Mouse (Mus musculus): ENCODE data around the gene Pqbp1.

Gene Pqbp1

DNA sequence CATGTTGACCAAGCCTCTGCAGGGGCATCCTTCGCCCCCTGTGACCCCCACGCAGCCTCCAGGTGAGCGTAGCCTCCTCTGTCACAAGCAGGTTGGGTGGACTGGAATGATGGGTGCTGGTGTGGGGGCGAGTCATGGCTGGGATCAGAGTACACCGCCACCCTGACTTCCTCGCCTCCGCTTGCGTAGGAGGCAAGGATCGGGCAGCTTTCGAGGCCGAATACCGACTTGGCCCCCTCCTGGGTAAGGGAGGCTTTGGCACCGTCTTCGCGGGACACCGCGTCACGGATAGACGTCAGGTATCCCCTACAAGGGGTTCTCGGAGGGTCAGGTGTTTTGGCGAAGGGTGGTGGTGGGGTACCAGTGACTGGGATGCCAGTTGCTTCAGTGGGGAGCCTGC, 20.6 kb downstream of the Pqbp1 start:
- DNase-seq (ENCODE audit: low read depth) = peak; percentile 63

DNA sequence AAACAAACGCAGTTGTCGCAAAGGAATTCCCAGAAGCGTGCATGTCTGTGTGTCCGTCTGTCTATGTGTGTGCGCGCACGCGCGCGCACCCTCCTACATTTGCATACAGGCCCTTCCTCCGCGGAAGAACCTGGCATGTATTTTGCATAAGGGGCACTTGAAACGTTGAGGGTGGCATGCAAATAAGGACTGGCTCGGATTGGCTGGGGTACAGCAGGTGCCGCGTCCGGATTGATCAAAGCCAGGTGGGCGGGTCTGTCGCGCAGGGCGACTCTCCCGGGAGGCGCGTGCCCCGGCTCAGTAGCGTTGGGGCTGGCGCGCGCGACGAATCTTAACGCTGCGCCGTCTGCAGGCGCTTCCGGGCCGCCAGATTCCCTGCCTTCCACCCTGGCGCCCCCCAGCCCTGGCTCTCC, 21.1 kb downstream of the Pqbp1 start, which contains the start of gene Pim2:
Gene Pim2, plus strand, starts transcription at position 256 of the 413 bp plus-strand sequence.
- peak; percentile 91 for DNase-seq (ENCODE audit: low read depth)

DNA sequence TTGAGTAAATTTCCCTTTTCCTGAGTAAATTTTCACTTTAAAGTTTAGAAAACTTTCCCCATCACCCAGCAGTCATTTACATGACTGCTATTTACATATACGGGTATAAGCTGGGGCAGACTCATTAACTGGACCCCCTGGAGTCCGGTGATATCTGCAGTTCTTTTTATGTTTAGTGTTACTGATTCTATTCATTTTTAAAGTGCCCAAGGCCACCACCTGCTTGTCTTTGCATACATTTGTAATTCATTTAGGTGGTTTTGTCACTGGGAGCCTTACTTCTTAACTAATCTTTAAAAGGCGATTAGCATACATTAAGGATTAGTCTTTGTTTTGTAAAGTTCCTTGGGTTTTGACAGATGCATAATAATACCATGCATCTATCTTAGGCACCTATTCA, 29.2 kb downstream of the Pqbp1 start:
- DNase-seq (ENCODE audit: low read depth) = no peak

DNA sequence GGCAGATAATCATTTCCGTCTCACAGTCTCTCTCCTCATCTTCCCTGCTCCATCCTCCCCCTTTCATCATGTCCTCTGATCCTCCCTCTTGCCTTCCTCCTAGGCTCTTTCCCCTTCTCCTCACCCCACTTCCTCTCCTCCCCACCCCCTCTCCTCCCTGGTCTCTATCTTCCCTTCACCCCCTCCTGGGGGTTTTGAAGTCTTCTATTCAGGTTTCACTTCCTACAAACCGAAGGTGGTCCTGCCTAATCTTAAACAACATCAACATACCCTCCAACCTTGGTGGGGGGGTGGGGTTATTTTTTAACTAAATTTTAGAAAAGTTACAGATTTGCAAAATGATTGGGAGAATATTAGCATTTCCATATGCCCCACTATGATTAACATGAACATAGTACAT, 30.6 kb downstream of the Pqbp1 start:
- no peak for DNase-seq (ENCODE audit: low read depth)

DNA sequence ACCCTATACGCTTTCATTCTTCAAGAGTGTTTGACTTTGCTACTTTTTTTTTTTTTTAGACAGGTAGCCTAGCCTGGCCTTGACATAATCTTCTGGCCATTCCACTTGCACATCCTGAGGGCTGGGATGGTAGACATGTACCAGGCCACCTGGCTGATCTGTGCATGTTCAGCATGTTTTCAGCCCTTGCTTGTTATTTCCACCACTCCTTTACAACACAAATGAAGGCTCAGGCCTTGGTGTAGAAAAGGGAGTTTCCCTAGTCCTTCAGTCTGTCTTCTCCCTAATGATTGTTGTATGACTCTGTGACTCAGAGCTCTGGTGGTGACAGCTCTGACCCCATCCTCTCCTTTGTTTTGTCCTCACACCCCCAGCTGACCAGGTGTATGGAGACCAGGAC, 31.9 kb downstream of the Pqbp1 start:
- no peak for DNase-seq (ENCODE audit: low read depth)

DNA sequence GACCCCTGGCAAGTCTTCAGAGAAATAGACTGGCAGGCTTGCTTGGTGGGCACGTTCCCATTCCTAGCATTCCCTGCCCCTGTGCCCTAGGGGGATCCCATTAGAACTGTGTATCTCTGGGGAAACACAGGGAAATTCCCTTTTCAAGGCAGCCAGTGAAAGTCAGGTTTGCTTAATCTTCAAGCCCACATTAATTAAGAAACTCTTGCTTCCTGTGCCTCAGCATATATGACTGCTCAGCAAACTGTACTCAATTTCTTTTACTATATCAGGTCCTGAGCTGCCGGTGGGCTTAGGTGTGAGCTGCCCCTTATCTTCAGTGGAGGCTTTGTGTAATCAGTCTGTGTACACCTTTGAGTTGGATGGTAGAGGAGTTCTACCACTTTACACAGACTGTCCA, 33.3 kb downstream of the Pqbp1 start:
- peak; percentile 64 for DNase-seq (ENCODE audit: low read depth)

DNA sequence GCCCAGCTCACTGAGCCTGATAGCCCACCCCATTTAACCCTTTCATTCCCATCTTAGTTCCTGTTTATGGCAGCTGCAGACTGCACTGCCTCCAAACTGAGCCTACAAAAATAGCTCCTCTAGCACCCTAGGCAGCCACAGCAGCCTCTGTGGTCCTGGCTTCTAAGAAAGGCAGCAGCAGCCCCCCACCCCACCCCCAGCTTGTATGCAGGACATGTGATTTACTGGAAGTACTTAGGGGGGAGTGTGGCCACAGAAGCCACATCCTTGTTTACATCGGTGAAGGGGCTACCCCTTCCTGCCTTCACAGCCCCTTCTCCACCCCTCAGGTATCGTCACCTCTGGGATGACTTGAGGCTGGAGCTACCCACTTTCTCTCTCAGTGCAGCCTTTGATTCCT, 33.7 kb downstream of the Pqbp1 start:
- peak; percentile 73 for DNase-seq (ENCODE audit: low read depth)

DNA sequence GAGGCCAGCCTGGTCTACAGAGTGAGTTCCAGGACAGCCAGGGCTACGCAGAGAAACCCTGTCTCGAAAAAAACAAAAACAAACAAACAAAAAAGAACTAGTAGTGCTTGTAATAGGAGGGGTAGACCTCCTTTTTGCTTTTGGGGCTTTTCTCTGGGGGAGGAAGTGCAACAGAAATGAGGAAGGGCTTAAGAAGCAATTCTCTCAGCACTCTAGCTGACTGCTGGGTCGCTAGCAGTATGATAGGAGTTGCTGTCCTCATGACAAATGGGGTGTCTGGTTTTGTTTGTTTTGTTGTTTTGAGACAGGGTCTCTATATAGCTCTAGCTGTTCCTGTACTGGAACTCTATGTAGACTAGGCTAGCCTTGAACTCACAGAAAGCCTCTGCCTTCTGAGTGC, 34.5 kb downstream of the Pqbp1 start:
- no peak for DNase-seq (ENCODE audit: low read depth)

DNA sequence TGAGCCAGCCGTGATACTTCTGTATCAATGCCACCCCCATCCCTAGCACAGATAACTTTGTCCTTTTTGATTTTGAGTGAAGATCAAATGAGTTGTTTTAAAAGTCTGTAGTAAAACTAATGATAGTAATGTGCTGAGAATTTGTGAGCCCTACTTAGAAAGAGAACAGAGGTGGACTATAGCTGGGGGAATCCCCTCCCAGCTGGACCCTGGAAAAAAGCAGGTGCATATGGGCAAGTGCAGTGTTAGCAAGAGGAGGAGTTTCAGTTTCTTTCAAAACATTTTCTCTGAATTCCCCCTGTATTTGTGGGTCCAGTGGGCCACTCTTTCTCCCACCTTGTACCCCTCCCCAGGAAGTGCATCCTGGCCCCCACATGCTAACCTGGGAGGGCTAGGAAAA, 35.9 kb downstream of the Pqbp1 start:
- no peak for DNase-seq (ENCODE audit: low read depth)

DNA sequence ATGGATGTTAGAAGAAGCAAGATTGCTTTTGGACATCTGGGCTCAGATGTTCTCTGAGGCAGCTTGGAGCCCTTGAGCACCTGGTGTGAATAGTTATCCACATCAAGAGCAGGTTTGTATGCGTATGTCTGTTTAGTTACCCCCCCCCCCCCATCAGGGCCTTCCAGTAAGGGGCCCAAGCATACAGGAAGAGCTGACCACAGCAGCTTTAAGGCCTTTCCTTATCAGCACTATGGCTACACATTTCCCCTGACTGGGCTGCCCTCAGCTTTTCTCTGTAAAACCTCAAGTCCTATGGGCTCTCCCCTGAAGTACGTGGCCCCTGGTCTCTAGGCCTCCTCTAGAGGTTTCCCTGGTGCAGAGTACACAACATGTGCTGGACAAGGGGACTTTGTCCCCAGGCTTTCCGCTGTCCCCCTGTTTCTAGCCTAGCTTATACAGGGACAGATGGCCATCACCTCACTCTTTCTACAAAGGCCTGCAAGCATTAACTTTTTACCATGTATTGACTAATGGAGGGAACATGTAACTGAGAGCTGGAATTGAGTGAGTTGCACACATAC, 39.8 kb downstream of the Pqbp1 start:
- no peak for DNase-seq (ENCODE audit: low read depth)

DNA sequence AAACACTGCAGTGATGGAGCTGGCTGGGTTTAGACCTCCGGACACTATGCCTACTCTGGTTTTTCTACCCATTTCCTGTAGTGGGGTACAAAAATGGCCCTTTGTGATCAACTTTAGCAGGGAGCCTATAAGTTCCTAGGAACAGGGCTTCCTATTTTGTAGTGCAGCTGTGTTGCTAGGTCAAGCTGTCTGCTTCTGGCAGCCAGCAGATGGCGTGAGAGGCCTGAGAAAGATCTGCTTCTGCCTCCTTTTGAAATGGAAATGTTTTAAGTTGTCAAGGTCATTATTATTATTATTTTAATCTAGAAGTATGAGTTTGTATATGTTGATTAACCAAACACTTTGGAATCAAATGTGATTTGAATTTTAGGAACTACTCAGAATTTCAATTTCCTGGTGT, 44.5 kb downstream of the Pqbp1 start:
- DNase-seq (ENCODE audit: low read depth) = peak; percentile 74

DNA sequence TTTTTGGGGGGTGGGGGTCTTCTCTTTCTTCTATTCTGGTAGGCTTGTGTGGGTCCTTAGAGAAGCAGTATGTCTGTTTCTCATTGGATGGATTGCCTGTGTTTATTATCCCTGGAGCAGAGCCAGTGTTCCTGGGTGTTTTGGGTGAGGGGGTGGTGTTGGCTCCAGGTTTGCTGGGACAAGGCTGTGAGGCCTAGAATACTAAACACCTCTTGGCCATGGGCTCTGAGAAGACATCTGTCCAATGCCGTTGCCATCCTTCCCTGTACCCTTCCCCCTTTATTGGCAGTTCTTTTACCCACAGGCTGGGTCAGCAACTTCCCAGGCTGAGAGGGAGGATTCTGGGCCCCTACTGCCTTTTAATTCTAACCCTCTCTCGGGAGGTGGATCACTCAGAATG, 51.2 kb downstream of the Pqbp1 start:
- DNase-seq (ENCODE audit: low read depth) = no peak

Measured in induced T-regulatory cell, adult 2 months (primary cell).